Mouse (Mus musculus) limb, embryonic 13.5 days (tissue): Measurements from ENCODE around the gene Irf6. TPM values are rescaled to one million over a fixed set of nuclear protein-coding genes. Genes with fewer than 3 reads are reported as not detected.

Experiments
- ATAC-seq: fragments of 200-750 bp; cut with Nextera tagmentation; 2 replicates; pipeline ENCODE4 v1.8.0; 2017; ENCODE audit warnings: low read depth, moderate number of reproducible peaks, moderate TSS enrichment; ENCODE audit not compliant: low FRiP score
- H3K27ac ChIP-seq: fragments of 300-500 bp; sonication (generic); 2 replicates; pipeline ENCODE4 v1.5.1; 2015; ENCODE audit warnings: inconsistent platforms, mild to moderate bottlenecking, moderate library complexity
- H3K27me3 ChIP-seq: fragments of 300-500 bp; sonication (generic); 2 replicates; pipeline ENCODE4 v1.6.1; 2015; ENCODE audit warnings: mild to moderate bottlenecking, inconsistent platforms
- H3K36me3 ChIP-seq: fragments of 300-500 bp; sonication (generic); 2 replicates; pipeline ENCODE4 v1.6.1; 2015; ENCODE audit warnings: inconsistent platforms, mild to moderate bottlenecking, moderate library complexity
- H3K4me1 ChIP-seq: fragments of 300-500 bp; sonication (generic); 2 replicates; pipeline ENCODE4 v1.6.1; 2015; ENCODE audit warnings: inconsistent platforms
- H3K4me2 ChIP-seq: fragments of 300-500 bp; sonication (generic); replicated peaks from 2 replicates; pipeline ENCODE4 v1.6.1; 2015; ENCODE audit warnings: inconsistent platforms, mild to moderate bottlenecking, moderate library complexity
- H3K4me3 ChIP-seq: fragments of 300-500 bp; sonication (generic); 2 replicates; pipeline ENCODE4 v1.5.1; 2015; ENCODE audit warnings: moderate library complexity, mild to moderate bottlenecking, inconsistent platforms
- H3K9ac ChIP-seq: fragments of 300-500 bp; sonication (generic); 2 replicates; pipeline ENCODE4 v1.6.1; 2015; ENCODE audit warnings: mild to moderate bottlenecking, inconsistent platforms
- H3K9me3 ChIP-seq: fragments of 300-500 bp; sonication (generic); 2 replicates; pipeline ENCODE4 v1.6.1; 2016; ENCODE audit warnings: inconsistent platforms
- WGBS: fragments of 180-500 bp; shearing (Covaris S2); methylation state at CpG from one replicate; pipeline ENCODE4 v1.1.7; 2015; 5-methylcytosine and 5-hydroxymethylcytosine counted together
- polyA plus RNA-seq: library from polyadenylated mRNA; unstranded; fragments of >200 nt; fragmentation: Nextera tagmentation; extraction: Ambion mirVana; gene quantifications from 2 replicates; pipeline ENCODE4 v1.2.1, GENCODE M21; 2015

The Irf6 gene
- polyA plus RNA-seq, 1 experiment from 2014 or later: 19.4 TPM

DNA sequence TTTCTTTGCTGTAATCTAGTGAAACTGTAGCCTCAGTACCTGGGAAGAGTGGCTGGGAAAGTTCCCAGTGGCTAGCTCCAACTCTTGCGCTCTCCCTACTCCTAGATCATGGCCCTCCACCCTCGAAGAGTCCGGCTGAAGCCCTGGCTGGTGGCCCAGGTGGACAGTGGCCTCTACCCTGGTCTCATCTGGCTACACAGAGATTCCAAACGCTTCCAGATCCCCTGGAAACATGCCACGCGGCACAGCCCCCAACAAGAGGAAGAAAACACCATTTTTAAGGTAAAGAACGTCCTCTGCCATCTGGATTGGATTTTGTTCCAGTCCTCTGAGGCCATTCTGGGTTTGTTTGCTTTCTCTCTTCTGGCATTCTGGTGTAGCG lies 4.2 kb downstream of the Irf6 start:
- peak overlapping the region; percentile 16; the same call in 1 of the 2 replicates for H3K4me2 ChIP-seq
- 55% methylated on average over 8 of the region's 8 CpGs for WGBS
- no peak overlapping the region for H3K9ac ChIP-seq
- peak overlapping the region; percentile 22; the same call in 1 of the 2 replicates for H3K27ac ChIP-seq
- no peaks in the 10 kb centered on the region for H3K36me3 ChIP-seq
- H3K9me3 ChIP-seq: no peaks in the 10 kb centered on the region
- ATAC-seq: no peak
- peaks cover 39% of the 10 kb centered on the region for H3K4me1 ChIP-seq
- no peak overlapping the region for H3K4me3 ChIP-seq
- peaks cover 36% of the 10 kb centered on the region for H3K27me3 ChIP-seq

DNA sequence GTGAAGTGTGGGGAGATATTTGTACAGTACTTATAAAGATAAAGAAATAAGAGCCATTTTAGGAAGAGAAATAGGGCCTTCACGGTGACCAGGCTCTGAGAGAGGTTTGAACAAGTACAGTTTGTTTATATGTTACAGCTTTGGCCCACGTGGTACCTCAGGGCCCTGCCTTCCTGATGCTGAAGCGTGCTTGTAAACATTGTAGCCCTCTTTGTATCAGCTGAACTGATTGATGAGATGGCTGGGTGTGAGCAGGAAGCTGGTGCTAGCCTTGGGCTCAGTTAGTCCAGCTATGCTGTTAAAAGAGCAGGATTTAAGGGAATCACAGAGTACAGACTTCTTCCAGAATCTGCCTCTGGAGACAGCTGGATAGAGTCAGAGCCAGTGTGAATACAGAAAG lies 6.3 kb downstream of the Irf6 start:
- no peak overlapping the region for H3K4me3 ChIP-seq
- H3K9ac ChIP-seq: no peak overlapping the region
- no peaks in the 10 kb centered on the region for H3K36me3 ChIP-seq
- ATAC-seq: no peak
- 27% methylated on average over 3 of the region's 3 CpGs for WGBS
- H3K27me3 ChIP-seq: peaks cover 15% of the 10 kb centered on the region
- no peaks in the 10 kb centered on the region for H3K9me3 ChIP-seq
- no peak overlapping the region for H3K4me2 ChIP-seq
- peaks cover 24% of the 10 kb centered on the region for H3K4me1 ChIP-seq
- H3K27ac ChIP-seq: no peak overlapping the region

DNA sequence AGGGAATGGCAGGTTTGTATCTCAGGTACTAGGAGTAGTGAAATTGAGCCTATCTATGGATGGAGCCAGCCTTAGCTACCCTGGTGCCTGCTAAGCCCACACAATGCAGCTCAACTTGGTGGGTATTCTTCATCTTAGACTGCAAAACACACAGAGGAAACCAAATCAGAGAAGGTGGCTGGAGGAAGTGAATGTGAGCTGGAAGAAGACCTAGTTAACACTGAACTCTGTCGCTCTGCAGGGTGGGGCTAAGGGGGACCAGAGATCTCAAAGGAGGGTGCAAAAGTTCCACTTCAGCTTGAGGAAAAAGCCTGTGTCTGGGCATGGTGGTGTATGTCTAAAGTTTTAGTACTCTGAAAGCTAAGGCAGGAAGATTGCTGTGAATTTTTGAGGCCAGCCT lies 6.7 kb downstream of the Irf6 start:
- no peak overlapping the region for H3K9ac ChIP-seq
- WGBS: 56% methylated on average over 1 of the region's 1 CpGs
- H3K27ac ChIP-seq: no peak overlapping the region
- peaks cover 24% of the 10 kb centered on the region for H3K4me1 ChIP-seq
- no peak for ATAC-seq
- H3K27me3 ChIP-seq: peaks cover 11% of the 10 kb centered on the region
- H3K9me3 ChIP-seq: no peaks in the 10 kb centered on the region
- H3K36me3 ChIP-seq: no peaks in the 10 kb centered on the region
- H3K4me3 ChIP-seq: no peak overlapping the region
- H3K4me2 ChIP-seq: no peak overlapping the region

DNA sequence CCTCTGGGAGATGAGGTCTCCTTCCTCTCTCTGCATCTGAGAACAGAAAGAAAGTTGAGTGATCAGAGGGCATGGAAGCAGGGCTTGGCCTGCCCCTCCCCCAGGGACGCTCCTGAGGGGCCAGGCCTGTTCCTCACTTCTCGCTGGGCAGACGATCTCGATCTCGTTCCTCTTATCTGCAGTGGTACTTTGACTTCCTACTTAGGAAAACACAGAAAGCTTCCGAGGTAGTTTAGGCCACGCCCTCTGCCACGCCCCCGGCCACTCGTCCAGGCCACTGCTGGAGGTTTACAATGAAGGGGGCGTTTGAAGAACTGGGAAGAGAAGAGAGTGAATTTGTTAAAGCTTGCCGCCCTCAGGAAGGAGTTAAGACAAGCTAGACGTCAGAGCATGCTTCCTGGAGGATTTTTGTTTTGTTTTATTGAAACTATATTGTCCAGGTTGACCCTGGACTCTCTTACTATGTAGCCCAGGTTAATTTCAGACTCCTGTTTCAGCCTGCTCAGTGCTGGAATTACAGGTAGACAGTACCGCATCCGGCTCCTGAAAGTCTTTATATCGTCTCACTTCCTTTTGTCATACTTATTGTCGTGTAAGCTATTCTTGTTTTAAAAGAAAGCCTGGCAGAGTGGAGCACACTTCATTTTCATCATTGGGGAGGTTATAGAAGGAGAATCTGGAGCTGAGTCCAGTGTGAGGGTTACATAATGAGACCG lies 7.6 kb downstream of the Irf6 start:
- Histone ChIP-seq H3K4me1 (peaks cover 24% of the 10 kb centered on the region), H3K36me3 (no peaks in the 10 kb centered on the region), H3K4me2 (peak overlapping the region; percentile 58), H3K27me3 (peaks cover 2% of the 10 kb centered on the region), H3K4me3 (peak overlapping the region; percentile 26), H3K9ac (peak overlapping the region; percentile 39; the same call in 1 of the 2 replicates), H3K27ac (no peak overlapping the region), H3K9me3 (no peaks in the 10 kb centered on the region)
- ATAC-seq: no peak
- 15% methylated on average over 18 of the region's 18 CpGs for WGBS

DNA sequence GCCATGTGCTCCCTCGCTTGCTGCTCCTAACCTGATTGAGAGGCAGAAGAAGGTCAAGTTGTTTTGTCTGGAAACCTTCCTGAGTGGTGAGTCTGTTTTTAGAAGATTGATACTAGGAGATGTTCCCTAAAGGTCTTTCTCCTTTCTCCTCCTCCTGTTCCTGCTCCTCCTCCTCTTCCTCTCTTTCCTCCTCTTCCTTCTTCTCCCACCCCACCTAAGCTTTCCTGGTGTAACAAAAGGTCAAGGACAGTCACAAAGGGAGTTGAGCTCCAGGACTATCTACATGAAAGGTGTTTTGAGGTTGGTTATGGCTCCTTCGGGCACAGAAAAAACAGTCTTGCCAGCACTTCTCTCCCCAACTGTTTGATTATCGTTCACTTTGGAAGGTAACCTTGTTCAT lies 14.8 kb downstream of the Irf6 start, which contains the start of gene A130010J15Rik:
A130010J15Rik (plus strand) TSS at position 301 of the 400 bp plus-strand sequence.
- peaks cover 8% of the 10 kb centered on the region for H3K4me1 ChIP-seq
- 93% methylated on average over 3 of the region's 3 CpGs for WGBS
- no peaks in the 10 kb centered on the region for H3K36me3 ChIP-seq
- no peak within 1 kb of the TSS for H3K27ac ChIP-seq
- H3K4me3 ChIP-seq: no peak within 1 kb of the TSS
- H3K4me2 ChIP-seq: no peak within 1 kb of the TSS
- H3K9me3 ChIP-seq: no peaks in the 10 kb centered on the region
- H3K27me3 ChIP-seq: no peaks in the 10 kb centered on the region
- ATAC-seq: no peak
- H3K9ac ChIP-seq: no peak within 1 kb of the TSS

DNA sequence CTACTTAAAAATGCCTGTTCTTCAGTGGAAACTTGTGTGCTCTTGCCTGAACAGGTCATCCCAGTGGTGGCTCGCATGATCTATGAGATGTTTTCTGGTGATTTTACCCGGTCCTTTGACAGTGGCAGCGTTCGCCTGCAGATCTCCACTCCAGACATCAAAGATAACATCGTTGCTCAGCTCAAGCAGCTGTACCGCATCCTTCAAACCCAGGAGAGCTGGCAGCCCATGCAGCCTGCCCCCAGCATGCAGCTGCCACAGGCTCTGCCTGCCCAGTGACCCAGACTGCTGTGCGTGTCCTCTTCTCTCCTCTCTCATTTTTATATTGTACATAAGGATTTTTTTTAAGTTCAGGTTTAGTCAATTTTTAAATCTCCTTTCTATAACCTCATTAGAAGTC lies 16.3 kb downstream of the Irf6 start:
- ATAC-seq: no peak
- peaks cover 14% of the 10 kb centered on the region for H3K4me1 ChIP-seq
- no peak overlapping the region for H3K4me3 ChIP-seq
- no peak overlapping the region for H3K9ac ChIP-seq
- no peaks in the 10 kb centered on the region for H3K36me3 ChIP-seq
- H3K9me3 ChIP-seq: no peaks in the 10 kb centered on the region
- H3K4me2 ChIP-seq: no peak overlapping the region
- no peaks in the 10 kb centered on the region for H3K27me3 ChIP-seq
- WGBS: 76% methylated on average over 7 of the region's 7 CpGs
- no peak overlapping the region for H3K27ac ChIP-seq

DNA sequence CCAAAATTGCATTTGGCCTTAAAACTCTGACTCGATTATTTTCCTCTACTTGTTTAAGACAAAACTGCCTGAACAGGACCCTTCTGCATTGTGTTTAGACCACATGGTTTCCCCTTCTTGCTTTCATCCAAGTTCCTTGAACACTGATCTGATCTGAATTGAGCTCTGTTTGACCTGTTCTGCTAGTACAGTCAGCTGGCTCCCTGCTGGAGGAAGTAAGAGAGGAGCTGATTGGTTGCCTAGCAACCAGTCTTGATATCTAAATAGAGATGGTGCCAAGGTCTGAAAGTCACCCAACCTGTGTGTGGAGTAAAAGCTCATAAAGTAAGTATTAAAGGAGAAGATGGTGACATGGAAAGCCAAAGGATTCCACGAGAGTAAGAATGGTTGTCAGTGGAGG lies 16.9 kb downstream of the Irf6 start:
- no peaks in the 10 kb centered on the region for H3K36me3 ChIP-seq
- peaks cover 20% of the 10 kb centered on the region for H3K4me1 ChIP-seq
- H3K27ac ChIP-seq: no peak overlapping the region
- no peak for ATAC-seq
- H3K4me2 ChIP-seq: no peak overlapping the region
- H3K9ac ChIP-seq: no peak overlapping the region
- 79% methylated on average over 2 of the region's 2 CpGs for WGBS
- H3K4me3 ChIP-seq: no peak overlapping the region
- H3K9me3 ChIP-seq: no peaks in the 10 kb centered on the region
- H3K27me3 ChIP-seq: no peaks in the 10 kb centered on the region

DNA sequence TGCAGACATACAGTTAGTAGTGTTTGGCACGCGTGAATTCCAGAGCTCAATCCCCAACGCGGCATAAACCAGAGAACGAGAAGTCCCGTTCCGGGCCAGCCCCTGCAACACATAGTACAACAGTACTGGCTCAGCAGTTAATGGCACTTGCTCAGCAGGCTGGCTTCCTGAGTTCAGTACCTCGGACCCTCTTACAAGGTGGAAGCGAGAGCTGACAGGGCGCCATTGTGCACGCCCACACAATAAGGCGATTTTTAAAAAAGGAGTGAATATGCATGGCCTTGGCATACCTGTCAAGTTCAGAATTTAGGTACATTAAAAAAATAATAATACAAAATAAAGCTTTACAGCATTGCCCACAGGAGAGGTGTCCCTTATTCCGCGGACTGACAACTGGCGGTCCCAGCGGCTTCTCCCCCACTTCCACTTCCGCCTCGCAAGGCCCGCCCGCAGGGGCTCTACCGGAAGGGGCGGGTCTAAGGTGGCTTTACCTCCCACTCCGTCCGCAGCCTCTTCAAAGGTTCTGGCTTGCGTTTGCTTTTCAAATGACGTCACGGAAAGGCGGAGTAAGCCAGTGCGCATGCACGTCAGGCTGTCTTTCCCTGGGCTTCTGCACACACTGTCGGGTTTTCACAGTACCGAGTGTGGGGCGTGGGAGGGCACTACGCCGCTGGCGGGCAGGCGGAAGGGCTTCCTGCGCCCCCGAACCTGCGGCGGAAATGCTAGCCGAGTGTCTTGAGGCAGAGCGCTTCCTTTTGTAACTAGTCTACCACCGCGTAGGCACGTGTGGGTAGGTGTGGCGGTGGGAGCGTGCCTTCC lies 20.3 kb downstream of the Irf6 start:
- WGBS: under 1% methylated on average over 48 of the region's 48 CpGs
- peaks cover 21% of the 10 kb centered on the region for H3K4me1 ChIP-seq

DNA sequence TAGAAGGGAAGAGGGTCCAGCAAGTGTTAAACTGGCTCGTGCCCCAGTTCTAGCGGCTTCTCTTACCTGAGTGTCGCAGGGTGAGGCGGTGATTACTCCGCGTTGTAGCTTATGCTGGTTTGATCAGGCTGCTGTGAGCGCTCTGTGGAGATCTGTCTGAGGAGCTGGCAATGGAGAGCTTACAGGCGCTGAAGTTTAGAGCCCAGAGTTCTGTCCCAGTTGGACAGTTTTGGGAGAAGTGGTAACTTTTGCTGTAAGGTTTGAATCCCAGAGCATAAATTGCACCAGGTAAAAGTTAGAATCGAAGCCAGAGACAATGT lies 20.9 kb downstream of the Irf6 start:
- peak overlapping the region; percentile 73 for H3K9ac ChIP-seq
- H3K4me2 ChIP-seq: peak overlapping the region; percentile 82
- peaks cover 21% of the 10 kb centered on the region for H3K4me1 ChIP-seq
- no peaks in the 10 kb centered on the region for H3K9me3 ChIP-seq
- peak overlapping the region; percentile 63 for H3K4me3 ChIP-seq
- no peaks in the 10 kb centered on the region for H3K27me3 ChIP-seq
- no peak for ATAC-seq
- peak overlapping the region; percentile 83 for H3K27ac ChIP-seq
- H3K36me3 ChIP-seq: no peaks in the 10 kb centered on the region; the same call in none of the 2 replicates
- WGBS: 19% methylated on average over 9 of the region's 9 CpGs

More for the DNA sequence above, 20.3 kb downstream of the Irf6 start:
- Histone ChIP-seq H3K27ac (peak overlapping the region; percentile 83), H3K9ac (peak overlapping the region; percentile 82), H3K27me3 (no peaks in the 10 kb centered on the region), H3K4me3 (peak overlapping the region; percentile 63), H3K9me3 (no peaks in the 10 kb centered on the region), H3K36me3 (no peaks in the 10 kb centered on the region; the same call in none of the 2 replicates), H3K4me2 (peak overlapping the region; percentile 82)
- peak; percentile 99 for ATAC-seq

DNA sequence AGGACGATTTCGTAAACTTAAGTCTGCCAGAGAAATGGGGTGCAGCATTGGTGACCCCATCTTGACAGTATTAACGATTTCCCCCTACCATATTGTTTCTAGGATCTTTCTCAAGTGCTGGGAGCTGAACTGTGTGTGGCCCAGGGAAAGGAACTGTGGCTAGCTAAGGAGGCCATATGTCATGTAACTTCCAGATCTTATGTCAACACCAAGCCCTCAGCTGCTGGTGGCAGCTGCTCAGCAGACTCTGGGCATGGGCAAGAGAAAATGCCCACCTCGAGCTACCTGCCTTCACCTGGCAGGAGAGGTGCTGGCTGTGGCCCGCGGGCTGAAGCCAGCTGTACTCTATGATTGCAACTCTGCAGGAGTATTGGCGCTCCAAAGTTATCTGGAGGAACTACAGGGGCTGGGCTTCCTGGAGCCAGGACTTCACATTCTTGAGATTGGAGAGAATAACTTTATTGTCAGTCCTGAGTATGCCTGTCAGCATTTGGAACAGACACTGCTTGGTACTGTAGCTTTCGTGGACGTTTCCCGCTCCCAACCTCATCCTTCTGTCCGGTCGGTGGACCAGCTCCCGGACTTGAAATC lies 21.3 kb downstream of the Irf6 start:
- Histone ChIP-seq H3K9me3 (no peaks in the 10 kb centered on the region), H3K36me3 (no peaks in the 10 kb centered on the region; the same call in none of the 2 replicates), H3K27ac (peak overlapping the region; percentile 83; the same call in 1 of the 2 replicates), H3K27me3 (no peaks in the 10 kb centered on the region), H3K4me1 (peaks cover 21% of the 10 kb centered on the region), H3K4me3 (peak overlapping the region; percentile 63), H3K4me2 (peak overlapping the region; percentile 82), H3K9ac (peak overlapping the region; percentile 73)
- WGBS: 89% methylated on average over 13 of the region's 13 CpGs
- ATAC-seq: no peak

DNA sequence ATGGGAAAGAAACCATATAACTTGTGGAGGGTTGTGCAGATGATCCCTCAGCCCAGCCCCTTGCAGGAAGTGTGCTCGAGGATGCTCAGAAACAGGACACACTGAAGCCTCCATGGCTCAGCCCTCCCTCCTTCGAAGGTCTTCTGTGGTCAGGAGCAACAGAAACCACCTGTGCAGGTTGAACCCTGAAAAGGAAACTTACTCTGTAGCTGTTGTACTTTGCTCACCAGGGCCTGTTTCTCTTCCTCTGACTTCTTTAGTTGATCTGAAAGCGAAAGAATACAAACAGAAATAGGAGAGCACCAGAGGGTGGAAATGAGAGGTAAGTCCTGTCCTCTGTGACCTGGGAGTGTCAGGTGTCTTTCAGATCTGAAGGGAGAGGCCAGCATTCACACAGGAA lies 28.2 kb downstream of the Irf6 start:
- 86% methylated on average over 3 of the region's 3 CpGs for WGBS
- no peak for ATAC-seq
- H3K4me3 ChIP-seq: no peak overlapping the region
- no peaks in the 10 kb centered on the region for H3K27me3 ChIP-seq
- no peaks in the 10 kb centered on the region; the same call in none of the 2 replicates for H3K36me3 ChIP-seq
- 0 out of 2 replicates have a peak, but pooled peaks cover 4% of the 10 kb centered on the region for H3K4me1 ChIP-seq
- H3K27ac ChIP-seq: no peak overlapping the region
- no peak overlapping the region for H3K4me2 ChIP-seq
- no peak overlapping the region for H3K9ac ChIP-seq
- H3K9me3 ChIP-seq: no peaks in the 10 kb centered on the region

DNA sequence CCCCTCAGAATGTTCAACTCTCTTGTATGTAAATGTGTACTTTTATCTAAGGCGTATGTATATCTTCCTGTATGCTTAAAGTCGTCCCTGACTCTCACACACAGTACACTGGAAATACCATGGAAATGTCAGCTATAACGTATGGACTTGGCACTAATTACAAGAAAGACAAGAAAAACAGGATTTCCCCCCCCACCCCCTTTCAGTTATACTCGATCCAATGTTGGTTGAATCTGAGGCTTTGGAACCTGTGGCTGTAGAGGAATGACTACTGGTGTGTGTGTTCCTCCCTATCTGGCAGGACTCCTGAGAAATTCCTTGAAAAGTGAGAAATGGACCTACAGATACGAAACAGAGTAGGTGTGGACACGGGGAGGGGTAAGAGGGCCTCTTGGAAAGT lies 35.3 kb downstream of the Irf6 start:
- Histone ChIP-seq H3K9me3 (no peaks in the 10 kb centered on the region), H3K36me3 (no peaks in the 10 kb centered on the region), H3K4me1 (peaks cover 41% of the 10 kb centered on the region), H3K27ac (peak overlapping the region; percentile 80; the same call in 1 of the 2 replicates), H3K4me3 (no peak overlapping the region), H3K9ac (no peak overlapping the region), H3K27me3 (no peaks in the 10 kb centered on the region), H3K4me2 (no peak overlapping the region)
- 76% methylated on average over 6 of the region's 6 CpGs for WGBS
- ATAC-seq: no peak
